Mouse (Mus musculus): Measurements from ENCODE around the gene Ttyh1.

GRCm38 (mm10) chr7:4163571-4164072 is 44.4 kb downstream of the Ttyh1 start:
- no peak for TF ChIP-seq CTCF (IDR thresholded peaks at IDR 0.05; ENCODE audit: low read depth)
- TF ChIP-seq EP300 (IDR thresholded peaks at IDR 0.05; ENCODE audit: low read depth): no peak

Measured in liver, embryonic 14.5 days (tissue).